Mouse (Mus musculus) olfactory bulb, adult 2 months (tissue): ENCODE measurements around the gene Lamtor2.

Experiments used
- CTCF ChIP-seq: fragments of 200-500 bp; IDR thresholded peaks from 2 replicates; pipeline ENCODE4 v1.5.1; 2012; ENCODE audit warnings: low read depth, mild to moderate bottlenecking, low read length, moderate library complexity; ENCODE audit not compliant: insufficient read depth
- POLR2A ChIP-seq: fragments of 200-500 bp; IDR thresholded peaks from 2 replicates; pipeline ENCODE4 v1.6.1; 2012; ENCODE audit warnings: mild to moderate bottlenecking, low read depth, low read length, moderate library complexity; ENCODE audit not compliant: insufficient read depth

GRCm38 (mm10) chr3:88530082-88530864, 22.6 kb downstream of the Lamtor2 start:
- TF ChIP-seq CTCF (no peak), POLR2A (no peak)
